Mouse (Mus musculus): Measurements from ENCODE around the gene Astn2.

Gene Astn2

GRCm38 (mm10) chr4:65508101-65508500 is 896.3 kb downstream of the Astn2 start:
- DNase-seq, result peak; percentile 25 to 51

GRCm38 (mm10) chr4:65506870-65507269 is 897.5 kb downstream of the Astn2 start:
- no peak for DNase-seq

- DNase-seq, result peak; percentile 90 to 93
Measured at GRCm38 (mm10) chr4:65496463-65496834, 908.0 kb downstream of the Astn2 start.

GRCm38 (mm10) chr4:65495705-65496462 is 908.5 kb downstream of the Astn2 start:
- DNase-seq, result no peak

- peak; percentile 45 to 86 for DNase-seq
Measured at GRCm38 (mm10) chr4:65491541-65491940, 912.9 kb downstream of the Astn2 start.

- peak; percentile 78 to 85 for DNase-seq
Measured at GRCm38 (mm10) chr4:65489711-65490110, 914.7 kb downstream of the Astn2 start.

GRCm38 (mm10) chr4:65481632-65482031 is 922.8 kb downstream of the Astn2 start:
- no peak for DNase-seq

GRCm38 (mm10) chr4:65477106-65477505 is 927.3 kb downstream of the Astn2 start:
- peak in 1 of 2 experiments; percentile 4 for DNase-seq

- DNase-seq, result no peak
Measured at GRCm38 (mm10) chr4:65475925-65476560, 928.4 kb downstream of the Astn2 start.

GRCm38 (mm10) chr4:65473141-65473540 is 931.3 kb downstream of the Astn2 start:
- DNase-seq, result no peak

- no peak for DNase-seq
Measured at GRCm38 (mm10) chr4:65449171-65449570, 955.2 kb downstream of the Astn2 start.

GRCm38 (mm10) chr4:65441746-65442145 is 962.7 kb downstream of the Astn2 start:
- no peak for DNase-seq

GRCm38 (mm10) chr4:65430804-65431203 is 973.6 kb downstream of the Astn2 start:
- no peak for DNase-seq

- DNase-seq, result no peak
Measured at GRCm38 (mm10) chr4:65427480-65427879, 976.9 kb downstream of the Astn2 start.

- peak in 1 of 2 experiments; percentile 13 for DNase-seq
Measured at GRCm38 (mm10) chr4:65426437-65426836, 978.0 kb downstream of the Astn2 start.

- DNase-seq, result no peak
Measured at GRCm38 (mm10) chr4:65423068-65423625, 981.3 kb downstream of the Astn2 start.

- DNase-seq, result no peak
Measured at GRCm38 (mm10) chr4:65421272-65421671, 983.1 kb downstream of the Astn2 start.

- DNase-seq, result peak; percentile 81 to 82
Measured at GRCm38 (mm10) chr4:65420511-65420931, 983.9 kb downstream of the Astn2 start.

- DNase-seq, result no peak
Measured at GRCm38 (mm10) chr4:65415507-65415906, 988.9 kb downstream of the Astn2 start.

GRCm38 (mm10) chr4:65402836-65403634 is 1001.4 kb downstream of the Astn2 start:
- DNase-seq, result no peak

GRCm38 (mm10) chr4:65402286-65402685 is 1002.1 kb downstream of the Astn2 start:
- DNase-seq, result no peak

- no peak for DNase-seq
Measured at GRCm38 (mm10) chr4:65399457-65399856, 1005.0 kb downstream of the Astn2 start.

GRCm38 (mm10) chr4:65396806-65397205 is 1007.6 kb downstream of the Astn2 start:
- DNase-seq, result no peak
